Mouse (Mus musculus): ENCODE data around the gene Cnpy4. TPM values are rescaled to one million over a fixed set of nuclear protein-coding genes. Genes with fewer than 3 reads are reported as not detected.

Cnpy4 gene
- polyA plus RNA-seq, 1 experiment from 2014 or later = 56.4 TPM

DNA sequence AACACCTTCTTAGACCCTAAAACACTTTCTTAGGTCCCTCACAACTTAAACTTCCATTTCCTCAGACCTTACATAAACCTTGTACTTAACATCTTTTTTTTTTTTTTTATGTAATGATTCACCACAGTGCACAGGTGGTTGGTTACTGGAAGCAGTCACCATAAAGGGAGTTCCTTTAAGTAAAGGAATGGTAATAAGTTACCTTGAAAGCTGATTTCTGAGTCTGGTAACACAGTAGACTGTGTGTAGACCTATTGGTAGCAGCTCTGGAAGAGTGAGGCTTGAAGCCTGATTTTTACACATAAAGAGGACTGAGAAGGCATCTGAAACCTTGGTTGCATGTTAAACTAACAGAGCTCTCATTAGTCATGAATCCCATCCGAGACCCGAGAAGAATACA lies 32.6 kb downstream of the Cnpy4 start:
- Histone ChIP-seq H3K9ac (ENCODE audit: low read depth, low read length) (no peak overlapping the region), H3K27me3 (ENCODE audit: control insufficient read depth, insufficient read depth, low read length) (no peaks in the 10 kb centered on the region), H3K36me3 (ENCODE audit: control insufficient read depth, insufficient read depth, low read length) (no peaks in the 10 kb centered on the region), H3K4me2 (replicated peaks; ENCODE audit: low read depth, low read length) (no peak overlapping the region), H3K4me1 (replicated peaks; ENCODE audit: control insufficient read depth, insufficient read depth, low read length) (no peaks in the 10 kb centered on the region), H3K9me3 (ENCODE audit: control insufficient read depth, low read length) (no peaks in the 10 kb centered on the region), H3K27ac (ENCODE audit: low read depth, low read length) (no peak overlapping the region), H3K4me3 (ENCODE audit: low read depth, low read length) (no peak overlapping the region)
- DNase-seq (ENCODE audit: low spot score) (no peak), ATAC-seq (ENCODE audit: low FRiP score) (no peak)
- 79% methylated on average over 2 of the region's 2 CpGs for WGBS

DNA sequence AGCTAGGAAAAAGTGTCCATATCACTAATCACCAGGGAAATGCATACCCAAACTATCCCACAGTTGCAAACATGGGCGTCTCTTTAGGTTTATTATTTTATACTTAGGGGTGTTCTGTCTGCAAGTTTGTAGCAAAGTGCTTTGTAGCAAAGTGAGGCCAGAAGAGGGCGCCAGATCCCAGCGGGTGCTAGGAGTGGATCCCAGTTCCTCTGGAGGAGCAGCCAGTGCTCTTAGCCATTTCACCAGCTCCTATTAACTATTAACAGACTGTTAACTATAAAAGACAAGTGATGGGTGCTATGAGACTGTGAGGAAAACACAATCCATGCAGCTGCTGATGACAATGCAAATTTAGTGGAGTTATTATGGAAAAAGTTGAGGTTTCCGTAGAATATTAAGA lies 34.8 kb downstream of the Cnpy4 start:
- no peaks in the 10 kb centered on the region for H3K36me3 ChIP-seq (ENCODE audit: control insufficient read depth, insufficient read depth, low read length)
- no peaks in the 10 kb centered on the region for H3K9me3 ChIP-seq (ENCODE audit: control insufficient read depth, low read length)
- DNase-seq (ENCODE audit: low spot score) (peak; percentile 83), ATAC-seq (ENCODE audit: low FRiP score) (no peak)
- H3K27ac ChIP-seq (ENCODE audit: low read depth, low read length) = no peak overlapping the region
- no peak overlapping the region for H3K9ac ChIP-seq (ENCODE audit: low read depth, low read length)
- WGBS = 24% methylated on average over 4 of the region's 4 CpGs
- H3K4me3 ChIP-seq (ENCODE audit: low read depth, low read length) = no peak overlapping the region
- no peaks in the 10 kb centered on the region for H3K27me3 ChIP-seq (ENCODE audit: control insufficient read depth, insufficient read depth, low read length)
- no peak overlapping the region for H3K4me2 ChIP-seq (replicated peaks; ENCODE audit: low read depth, low read length)
- H3K4me1 ChIP-seq (replicated peaks; ENCODE audit: control insufficient read depth, insufficient read depth, low read length) = no peaks in the 10 kb centered on the region

DNA sequence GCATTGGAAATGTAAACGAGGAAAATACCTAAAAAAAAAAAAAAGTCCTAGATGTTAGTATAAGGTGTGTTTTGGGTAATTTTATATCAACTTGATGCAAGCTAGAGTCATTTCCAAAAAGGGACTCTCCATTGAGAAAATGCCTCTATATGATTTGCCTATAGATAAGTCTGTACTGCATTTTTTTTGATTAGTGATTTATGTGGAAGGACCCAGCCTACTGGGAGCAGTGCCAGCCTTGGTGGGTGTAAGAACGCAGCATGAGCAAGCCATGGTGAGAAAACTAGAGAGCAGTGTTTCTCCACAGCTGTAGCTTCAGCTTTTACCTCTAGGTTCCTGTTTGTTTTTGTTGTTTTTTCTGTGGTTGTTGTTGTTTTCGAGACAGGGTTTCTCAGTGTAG lies 36.0 kb downstream of the Cnpy4 start:
- ATAC-seq (ENCODE audit: low FRiP score) (no peak), DNase-seq (ENCODE audit: low spot score) (no peak)
- WGBS = 75% methylated on average over 3 of the region's 3 CpGs
- Histone ChIP-seq H3K27ac (ENCODE audit: low read depth, low read length) (no peak overlapping the region), H3K9ac (ENCODE audit: low read depth, low read length) (no peak overlapping the region), H3K4me2 (replicated peaks; ENCODE audit: low read depth, low read length) (no peak overlapping the region), H3K4me1 (replicated peaks; ENCODE audit: control insufficient read depth, insufficient read depth, low read length) (no peaks in the 10 kb centered on the region), H3K9me3 (ENCODE audit: control insufficient read depth, low read length) (no peaks in the 10 kb centered on the region), H3K27me3 (ENCODE audit: control insufficient read depth, insufficient read depth, low read length) (no peaks in the 10 kb centered on the region), H3K4me3 (ENCODE audit: low read depth, low read length) (no peak overlapping the region), H3K36me3 (ENCODE audit: control insufficient read depth, insufficient read depth, low read length) (no peaks in the 10 kb centered on the region)

DNA sequence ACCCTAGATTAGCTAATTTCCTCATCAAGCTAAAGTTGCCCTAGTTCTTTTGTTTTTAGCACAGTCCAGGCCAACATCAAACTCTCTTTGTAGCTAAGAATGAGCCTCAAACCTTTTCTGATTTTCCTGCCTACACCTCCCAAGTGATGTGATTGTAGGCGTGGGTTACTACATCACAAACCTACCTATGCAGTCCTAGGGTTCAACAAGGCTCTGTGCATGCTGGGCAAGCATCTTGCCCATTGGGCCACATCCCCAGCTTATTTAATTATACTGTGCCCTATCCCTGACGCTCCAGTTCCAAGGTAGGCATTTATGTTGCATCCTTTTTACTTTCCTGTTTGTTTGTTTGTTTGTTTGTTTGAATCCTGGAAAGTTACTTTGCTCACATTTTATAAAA lies 38.4 kb downstream of the Cnpy4 start, which contains the start of gene Nxpe5:
TSS of gene Nxpe5 (plus strand) at position 199 of the 400 bp plus-strand sequence.
- H3K27ac ChIP-seq (ENCODE audit: low read depth, low read length) = no peak within 1 kb of the TSS
- H3K9ac ChIP-seq (ENCODE audit: low read depth, low read length) = no peak within 1 kb of the TSS
- H3K9me3 ChIP-seq (ENCODE audit: control insufficient read depth, low read length) = no peaks in the 10 kb centered on the region
- no peak for ATAC-seq (ENCODE audit: low FRiP score)
- no peak within 1 kb of the TSS for H3K4me3 ChIP-seq (ENCODE audit: low read depth, low read length)
- H3K4me2 ChIP-seq (replicated peaks; ENCODE audit: low read depth, low read length) = no peak within 1 kb of the TSS
- no peaks in the 10 kb centered on the region for H3K27me3 ChIP-seq (ENCODE audit: control insufficient read depth, insufficient read depth, low read length)
- H3K4me1 ChIP-seq (replicated peaks; ENCODE audit: control insufficient read depth, insufficient read depth, low read length) = no peaks in the 10 kb centered on the region
- H3K36me3 ChIP-seq (ENCODE audit: control insufficient read depth, insufficient read depth, low read length) = no peaks in the 10 kb centered on the region
- 55% methylated on average over 2 of the region's 2 CpGs for WGBS
- DNase-seq (ENCODE audit: low spot score) = no peak

DNA sequence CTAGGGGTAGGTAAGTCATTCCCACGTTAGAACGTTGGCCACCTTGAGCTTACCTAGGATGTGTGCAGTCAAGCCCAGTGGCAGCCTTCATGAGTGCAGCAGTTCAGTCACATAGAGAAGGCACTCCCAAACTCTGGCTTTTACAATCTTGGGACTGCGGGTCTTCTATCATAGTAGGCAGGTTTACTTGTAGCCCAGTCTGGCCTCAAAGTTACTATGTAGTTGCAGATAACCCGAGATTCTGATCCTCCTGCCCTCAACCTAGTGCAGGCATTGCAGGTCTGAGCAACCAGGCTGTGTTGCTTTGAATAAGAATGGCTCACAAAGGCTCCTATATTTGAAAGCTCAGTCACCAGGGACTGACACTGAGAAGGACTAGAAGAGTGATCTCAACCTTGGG lies 39.2 kb downstream of the Cnpy4 start:
- H3K27ac ChIP-seq (ENCODE audit: low read depth, low read length) = no peak overlapping the region
- H3K9me3 ChIP-seq (ENCODE audit: control insufficient read depth, low read length) = no peaks in the 10 kb centered on the region
- H3K27me3 ChIP-seq (ENCODE audit: control insufficient read depth, insufficient read depth, low read length) = no peaks in the 10 kb centered on the region
- H3K36me3 ChIP-seq (ENCODE audit: control insufficient read depth, insufficient read depth, low read length) = no peaks in the 10 kb centered on the region
- no peaks in the 10 kb centered on the region for H3K4me1 ChIP-seq (replicated peaks; ENCODE audit: control insufficient read depth, insufficient read depth, low read length)
- H3K4me2 ChIP-seq (replicated peaks; ENCODE audit: low read depth, low read length) = no peak overlapping the region
- WGBS = 77% methylated on average over 4 of the region's 4 CpGs
- H3K4me3 ChIP-seq (ENCODE audit: low read depth, low read length) = no peak overlapping the region
- no peak overlapping the region for H3K9ac ChIP-seq (ENCODE audit: low read depth, low read length)
- no peak for ATAC-seq (ENCODE audit: low FRiP score)
- no peak for DNase-seq (ENCODE audit: low spot score)

DNA sequence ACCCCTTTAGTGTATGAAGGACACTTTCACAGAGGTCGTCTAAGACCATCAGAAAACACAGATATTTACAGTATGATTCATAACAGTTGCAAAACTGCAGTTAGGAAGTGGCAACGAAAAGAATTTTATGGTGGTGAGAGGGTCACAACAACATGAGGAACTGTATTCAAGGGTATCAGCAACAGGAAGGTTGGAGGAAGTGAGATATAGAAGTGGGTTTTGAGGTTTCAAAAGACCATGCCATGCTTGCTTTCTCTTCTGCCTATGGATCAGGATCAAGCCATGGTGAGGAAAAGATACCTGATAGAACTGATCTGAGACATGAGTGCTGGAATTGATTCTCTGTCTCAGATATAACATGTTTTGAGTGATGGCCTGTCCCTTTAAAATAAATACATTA lies 40.1 kb downstream of the Cnpy4 start:
- H3K9me3 ChIP-seq (ENCODE audit: control insufficient read depth, low read length) = no peaks in the 10 kb centered on the region
- no peak overlapping the region for H3K9ac ChIP-seq (ENCODE audit: low read depth, low read length)
- H3K27ac ChIP-seq (ENCODE audit: low read depth, low read length) = no peak overlapping the region
- H3K4me1 ChIP-seq (replicated peaks; ENCODE audit: control insufficient read depth, insufficient read depth, low read length) = no peaks in the 10 kb centered on the region
- H3K27me3 ChIP-seq (ENCODE audit: control insufficient read depth, insufficient read depth, low read length) = no peaks in the 10 kb centered on the region
- no peak overlapping the region for H3K4me2 ChIP-seq (replicated peaks; ENCODE audit: low read depth, low read length)
- H3K36me3 ChIP-seq (ENCODE audit: control insufficient read depth, insufficient read depth, low read length) = no peaks in the 10 kb centered on the region
- no peak overlapping the region for H3K4me3 ChIP-seq (ENCODE audit: low read depth, low read length)
- 65% methylated on average over 2 of the region's 2 CpGs for WGBS
- DNase-seq (ENCODE audit: low spot score) = no peak
- ATAC-seq (ENCODE audit: low FRiP score) = no peak

DNA sequence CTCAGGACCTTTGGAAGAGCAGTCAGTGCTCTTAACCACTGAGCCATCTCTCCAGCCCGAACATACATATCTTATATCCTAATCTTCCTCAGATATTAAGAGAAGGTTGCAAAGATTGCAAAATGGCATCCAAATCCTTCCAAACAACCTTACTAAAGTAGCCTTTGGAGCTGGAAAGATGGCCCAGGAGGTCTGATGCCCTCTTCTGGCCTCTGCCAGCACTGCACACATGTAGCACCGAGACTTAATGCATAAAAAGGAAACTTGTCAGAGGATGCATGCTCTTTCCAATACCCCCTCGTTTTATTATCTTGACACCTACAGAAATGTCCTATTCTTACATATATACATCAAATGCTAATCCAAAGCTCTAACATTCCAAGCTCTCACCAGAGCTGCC lies 40.7 kb downstream of the Cnpy4 start:
- H3K9ac ChIP-seq (ENCODE audit: low read depth, low read length) = no peak overlapping the region
- no peak overlapping the region for H3K4me3 ChIP-seq (ENCODE audit: low read depth, low read length)
- H3K4me2 ChIP-seq (replicated peaks; ENCODE audit: low read depth, low read length) = no peak overlapping the region
- no peaks in the 10 kb centered on the region for H3K4me1 ChIP-seq (replicated peaks; ENCODE audit: control insufficient read depth, insufficient read depth, low read length)
- peak; percentile 33 for DNase-seq (ENCODE audit: low spot score)
- no peaks in the 10 kb centered on the region for H3K9me3 ChIP-seq (ENCODE audit: control insufficient read depth, low read length)
- 57% methylated on average over 3 of the region's 3 CpGs for WGBS
- no peak for ATAC-seq (ENCODE audit: low FRiP score)
- no peaks in the 10 kb centered on the region for H3K27me3 ChIP-seq (ENCODE audit: control insufficient read depth, insufficient read depth, low read length)
- no peak overlapping the region for H3K27ac ChIP-seq (ENCODE audit: low read depth, low read length)
- no peaks in the 10 kb centered on the region for H3K36me3 ChIP-seq (ENCODE audit: control insufficient read depth, insufficient read depth, low read length)

DNA sequence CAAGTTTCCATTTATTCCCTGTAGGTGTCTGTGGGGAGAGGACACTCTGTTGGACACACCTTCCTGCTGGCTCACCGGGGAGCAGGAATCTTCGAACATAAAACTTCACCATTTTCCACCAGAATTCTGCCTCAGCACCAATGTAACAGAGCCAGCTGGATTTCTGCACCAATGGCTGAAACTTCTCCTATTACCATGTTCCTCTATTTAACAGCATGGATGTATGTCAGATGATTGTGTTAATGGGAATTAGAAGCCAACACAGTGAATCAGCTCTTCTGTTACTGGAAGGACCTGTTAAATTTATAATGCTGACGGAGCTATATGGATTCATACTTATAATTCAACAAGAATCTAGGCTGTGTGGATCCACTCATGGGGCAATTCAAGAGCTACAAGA lies 42.2 kb downstream of the Cnpy4 start:
- WGBS = 89% methylated on average over 3 of the region's 3 CpGs
- H3K4me1 ChIP-seq (replicated peaks; ENCODE audit: control insufficient read depth, insufficient read depth, low read length) = no peaks in the 10 kb centered on the region
- DNase-seq (ENCODE audit: low spot score) (no peak), ATAC-seq (ENCODE audit: low FRiP score) (no peak)
- no peak overlapping the region for H3K4me2 ChIP-seq (replicated peaks; ENCODE audit: low read depth, low read length)
- no peak overlapping the region for H3K9ac ChIP-seq (ENCODE audit: low read depth, low read length)
- H3K4me3 ChIP-seq (ENCODE audit: low read depth, low read length) = no peak overlapping the region
- no peak overlapping the region for H3K27ac ChIP-seq (ENCODE audit: low read depth, low read length)
- no peaks in the 10 kb centered on the region for H3K9me3 ChIP-seq (ENCODE audit: control insufficient read depth, low read length)
- no peaks in the 10 kb centered on the region for H3K27me3 ChIP-seq (ENCODE audit: control insufficient read depth, insufficient read depth, low read length)
- H3K36me3 ChIP-seq (ENCODE audit: control insufficient read depth, insufficient read depth, low read length) = no peaks in the 10 kb centered on the region

DNA sequence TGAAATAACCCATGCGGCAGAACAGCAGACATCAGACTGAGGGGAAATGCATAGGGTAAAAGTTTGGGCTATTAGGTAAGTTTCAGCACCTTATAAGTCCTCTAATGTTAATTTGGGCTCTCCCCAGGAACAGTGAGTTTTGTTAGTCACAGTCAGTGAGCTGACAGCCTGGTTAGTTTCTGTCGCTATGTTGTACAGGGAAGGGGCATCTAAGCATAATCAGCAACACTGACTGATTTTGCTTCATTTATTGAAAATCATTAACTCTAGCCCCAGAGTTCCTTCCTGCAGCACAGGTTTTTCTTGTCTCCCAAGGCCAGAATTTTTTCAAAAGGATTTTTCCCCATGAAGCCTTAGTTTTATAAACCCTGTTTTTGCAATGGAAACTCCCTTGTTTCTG lies 46.5 kb downstream of the Cnpy4 start:
- no peak overlapping the region for H3K4me2 ChIP-seq (replicated peaks; ENCODE audit: low read depth, low read length)
- no peak overlapping the region for H3K27ac ChIP-seq (ENCODE audit: low read depth, low read length)
- no peaks in the 10 kb centered on the region for H3K9me3 ChIP-seq (ENCODE audit: control insufficient read depth, low read length)
- H3K4me1 ChIP-seq (replicated peaks; ENCODE audit: control insufficient read depth, insufficient read depth, low read length) = no peaks in the 10 kb centered on the region
- H3K36me3 ChIP-seq (ENCODE audit: control insufficient read depth, insufficient read depth, low read length) = no peaks in the 10 kb centered on the region
- no peaks in the 10 kb centered on the region for H3K27me3 ChIP-seq (ENCODE audit: control insufficient read depth, insufficient read depth, low read length)
- no peak overlapping the region for H3K4me3 ChIP-seq (ENCODE audit: low read depth, low read length)
- ATAC-seq (ENCODE audit: low FRiP score) (no peak), DNase-seq (ENCODE audit: low spot score) (no peak)
- no peak overlapping the region for H3K9ac ChIP-seq (ENCODE audit: low read depth, low read length)
- WGBS = 85% methylated on average over 2 of the region's 2 CpGs
